Mouse (Mus musculus): ENCODE measurements around the gene Dlk1.

- TF ChIP-seq POLR2A (IDR thresholded peaks at IDR 0.05; ENCODE audit: borderline replicate concordance, extremely low read depth, low read depth, low read length) (no peak), CTCF (IDR thresholded peaks at IDR 0.05; ENCODE audit: insufficient read depth, low read length) (no peak)
These were observed 20.0 kb upstream of the Dlk1 start for GRCm38 (mm10) chr12:109432475-109433130.
